Mouse (Mus musculus) thymus, postnatal 0 days (tissue): ENCODE data around the gene Tmeff2. TPM values are rescaled to one million over a fixed set of nuclear protein-coding genes. Genes with fewer than 3 reads are reported as not detected.
"Not testable (repeated sequence)": the region's sequence is repeated elsewhere in the genome, so short reads cannot be mapped to it uniquely, and the experiment has no call there.

Experiments used
- DNase-seq: peaks from one replicate; pipeline ENCODE4 v3.0.0-alpha.2; 2015; ENCODE audit warnings: low spot score
- polyA plus RNA-seq: library from polyadenylated mRNA; unstranded; fragments of >200 nt; fragmentation: Nextera tagmentation; extraction: Ambion mirVana; gene quantifications from 2 replicates; pipeline ENCODE4 v1.2.1, GENCODE M21; 2015

The Tmeff2 gene
- 1.3 and 1.4 TPM in 2 replicates for polyA plus RNA-seq

DNA sequence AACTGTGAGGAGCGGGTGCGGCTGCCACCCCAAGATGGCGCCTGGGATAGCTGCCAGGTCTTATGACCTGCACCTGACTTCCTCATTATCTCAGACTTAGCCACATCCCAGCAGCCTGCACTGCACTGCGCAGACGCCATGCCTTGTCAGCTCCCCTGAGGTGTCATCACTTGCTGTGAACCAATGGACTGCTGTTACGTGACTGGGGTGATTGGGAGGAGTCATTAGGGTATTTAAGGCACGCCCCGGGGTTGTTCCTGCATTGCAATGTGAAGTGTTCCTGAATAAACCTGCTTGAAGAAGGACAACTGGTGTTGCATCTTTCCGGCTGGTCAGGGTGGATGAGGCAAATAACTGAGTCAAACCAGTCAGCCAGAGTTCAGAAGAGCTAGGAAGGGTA lies at the start of gene Tmeff2:
Gene Tmeff2, plus strand, starts transcription at position 262 of the 400 bp plus-strand sequence.
- not testable (repeated sequence) for DNase-seq

DNA sequence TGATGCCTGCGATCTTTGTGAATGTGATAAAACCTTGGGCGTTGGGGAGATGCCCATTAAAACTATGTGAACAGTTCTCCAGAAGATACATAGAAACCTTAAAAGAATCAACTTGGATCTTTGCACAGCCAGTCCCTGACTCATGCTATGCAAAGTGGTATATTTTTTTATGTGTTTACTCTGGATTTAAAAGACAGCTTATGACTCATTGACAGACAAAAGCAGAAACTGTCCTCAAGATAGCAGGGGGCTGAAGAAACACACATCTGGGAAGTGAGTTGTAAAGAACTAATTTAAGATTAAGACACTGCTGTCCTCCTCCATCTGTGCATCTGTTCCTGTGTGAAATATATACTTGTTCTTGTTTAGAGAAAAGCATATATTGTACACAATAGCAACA lies 38.9 kb upstream of the Tmeff2 start:
- no peak for DNase-seq

DNA sequence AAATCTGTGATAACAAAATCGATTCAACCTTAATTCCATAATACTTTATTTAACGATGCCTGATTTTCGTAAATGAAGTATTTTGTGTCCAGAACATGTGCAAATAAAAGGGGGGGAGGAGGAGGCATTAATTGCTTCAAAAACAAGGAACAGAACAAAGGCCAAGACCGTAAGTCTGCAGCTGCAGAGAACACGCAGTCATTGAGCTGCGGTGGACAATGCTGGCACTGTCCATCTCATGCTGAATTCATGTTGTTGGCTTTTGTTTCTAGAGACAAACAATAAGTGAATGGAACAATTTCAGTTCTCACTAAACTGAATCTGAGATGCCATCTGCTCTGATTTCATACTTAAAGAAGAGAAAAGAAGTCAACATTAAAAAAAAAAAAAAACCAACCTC lies 2.8 kb upstream of the Tmeff2 start:
- no peak for DNase-seq

DNA sequence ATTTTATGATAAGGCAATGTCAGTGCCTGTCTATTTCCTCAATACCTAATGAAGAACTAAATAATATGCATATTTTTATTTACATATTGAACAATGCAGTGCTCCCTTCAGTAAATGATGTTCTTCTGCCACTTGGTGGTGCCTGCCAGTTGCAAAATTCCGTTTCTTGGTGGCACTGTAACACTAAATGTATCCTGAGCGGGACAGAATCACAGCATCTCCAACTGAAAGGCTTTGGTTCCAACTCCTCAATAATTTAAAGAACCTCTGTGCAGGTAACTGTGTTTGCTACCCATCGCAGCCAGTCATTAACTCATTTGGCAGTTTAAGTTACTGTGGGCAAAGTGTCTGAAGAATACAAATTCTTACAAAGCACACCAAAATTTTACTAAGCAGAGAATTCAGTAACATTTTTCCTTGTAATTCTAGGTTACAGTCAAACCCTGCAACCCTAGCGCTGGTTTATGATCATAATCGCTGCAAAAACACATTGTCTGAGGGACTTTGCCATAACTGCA lies 24.4 kb downstream of the Tmeff2 start:
- no peak for DNase-seq

DNA sequence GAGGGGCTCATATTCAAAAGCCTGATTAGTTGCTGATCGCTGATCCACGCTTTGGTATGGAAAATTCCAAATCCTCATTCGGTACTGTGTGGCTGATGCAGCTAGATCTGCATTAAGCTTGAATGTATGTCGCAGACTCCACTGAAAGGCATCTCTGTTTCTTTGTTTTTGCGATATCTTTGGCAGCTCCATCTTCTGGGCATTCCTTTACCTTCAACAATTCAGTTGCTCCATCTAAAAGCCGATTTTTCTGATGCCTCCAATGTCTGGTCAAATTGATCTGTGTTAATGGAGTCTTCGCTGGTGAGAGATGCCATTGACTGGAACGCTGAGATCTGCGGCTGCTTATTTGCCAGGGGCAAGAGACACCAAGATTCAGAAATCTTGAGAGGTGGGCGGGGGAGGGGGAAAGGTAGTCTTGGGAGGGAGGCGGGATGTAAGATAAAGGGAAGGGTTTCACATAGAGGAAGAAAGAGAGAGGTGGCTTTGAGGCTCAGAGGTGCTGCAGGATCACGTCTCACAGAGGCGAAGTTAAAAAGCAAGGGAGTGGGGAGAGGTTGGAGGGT lies 25.0 kb downstream of the Tmeff2 start:
- no peak for DNase-seq

DNA sequence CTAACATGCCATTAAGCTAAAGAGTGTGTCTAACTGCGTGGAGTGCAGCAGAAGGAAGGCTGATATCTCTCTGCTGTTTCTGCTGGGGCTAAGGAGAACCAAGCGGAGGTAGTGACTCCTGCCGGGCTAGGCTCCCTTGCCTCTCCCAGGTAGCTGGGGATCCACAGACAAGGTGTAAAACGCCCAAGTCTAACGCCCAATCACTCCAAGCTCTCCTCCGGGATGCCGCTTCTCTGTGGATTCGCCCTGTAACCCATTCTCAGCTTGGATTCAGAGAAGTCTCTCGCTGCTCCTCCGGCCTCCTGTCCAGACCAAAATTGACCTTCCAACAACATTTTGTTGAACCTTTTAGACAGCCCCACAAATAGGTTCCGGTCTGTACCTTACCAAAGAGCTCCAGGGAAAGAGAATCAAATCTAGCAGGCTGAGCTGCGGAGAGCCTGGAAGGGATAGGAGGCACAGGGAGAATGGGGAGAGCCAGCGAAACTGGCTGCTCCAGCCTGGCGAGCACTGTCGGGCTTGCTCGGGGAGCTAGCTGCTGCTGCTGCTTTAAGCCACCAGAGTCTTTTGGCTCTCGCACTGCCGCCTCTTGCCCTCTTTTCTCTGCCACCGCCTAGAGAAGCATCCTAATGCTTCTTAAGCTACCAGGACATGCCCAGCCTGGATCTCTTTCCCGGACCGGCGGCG lies 26.1 kb downstream of the Tmeff2 start:
- no peak for DNase-seq

DNA sequence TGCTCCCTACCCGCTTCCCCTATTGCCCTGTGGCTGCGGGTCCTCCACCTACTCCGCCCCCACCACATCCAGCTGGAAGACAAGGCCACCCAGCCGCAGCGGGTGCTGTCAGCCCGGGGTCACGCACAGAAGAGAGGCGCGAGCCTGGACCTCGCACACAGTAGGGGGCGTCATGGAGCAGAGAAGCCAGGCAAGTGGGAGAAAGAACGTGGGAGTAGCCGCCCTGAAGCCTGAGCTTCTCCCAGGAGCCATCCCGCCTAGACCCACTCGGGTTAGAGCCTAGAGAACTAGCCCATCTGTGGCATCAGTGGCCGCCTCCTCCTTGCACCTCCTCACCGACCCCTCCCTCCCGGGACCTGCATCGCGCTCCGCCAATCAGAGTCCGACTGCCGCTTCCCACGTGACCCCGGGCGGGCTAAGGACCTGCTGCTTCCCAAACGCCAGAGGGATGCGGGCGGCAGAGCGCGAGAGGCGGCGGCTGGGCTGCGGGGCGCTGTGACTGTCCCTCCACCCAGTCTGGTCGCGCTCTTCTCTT lies 26.7 kb downstream of the Tmeff2 start:
- peak; percentile 47 for DNase-seq

DNA sequence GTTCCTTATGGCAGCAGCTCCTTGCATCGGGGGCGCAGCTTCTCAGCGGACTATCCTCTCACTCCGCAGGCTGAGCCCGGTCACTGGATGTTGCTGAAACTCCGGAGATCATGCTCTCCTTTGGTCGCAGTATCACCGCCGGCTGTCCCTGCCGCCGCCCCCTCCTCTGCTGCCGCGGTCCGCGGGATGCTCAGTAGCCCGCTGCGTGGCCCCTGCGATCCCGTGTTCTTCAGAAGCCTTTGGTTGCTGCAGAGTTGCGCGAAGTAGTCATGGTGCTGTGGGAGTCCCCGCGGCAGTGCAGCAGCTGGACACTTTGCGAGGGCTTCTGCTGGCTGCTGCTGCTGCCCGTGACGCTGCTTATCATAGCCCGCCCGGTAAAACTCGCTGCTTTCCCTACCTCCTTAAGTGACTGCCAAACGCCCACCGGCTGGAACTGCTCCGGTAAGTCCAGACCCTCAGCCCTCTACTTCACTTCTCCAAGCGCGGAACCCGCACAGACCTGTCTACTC lies 27.3 kb downstream of the Tmeff2 start:
- DNase-seq, result peak; percentile 2

DNA sequence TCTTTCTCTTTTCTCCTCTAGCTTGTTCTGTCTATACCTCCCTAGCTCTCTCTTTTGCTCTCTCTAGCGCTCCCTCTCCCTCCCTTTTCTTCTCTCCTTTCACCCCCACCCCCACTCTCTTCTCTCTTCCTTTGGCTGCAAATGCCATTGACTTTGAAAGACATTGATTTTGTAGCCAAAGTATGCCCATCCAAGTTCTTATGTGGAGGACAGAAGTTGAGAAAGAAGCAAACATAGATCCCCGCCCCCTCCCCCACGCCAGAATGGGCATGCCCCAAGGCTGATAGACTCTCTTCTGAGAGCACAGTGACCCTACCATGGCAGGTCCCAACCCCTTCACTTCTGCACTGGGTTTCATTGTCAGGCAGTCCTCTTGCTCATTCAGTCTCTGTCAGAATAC lies 28.3 kb downstream of the Tmeff2 start:
- no peak for DNase-seq

DNA sequence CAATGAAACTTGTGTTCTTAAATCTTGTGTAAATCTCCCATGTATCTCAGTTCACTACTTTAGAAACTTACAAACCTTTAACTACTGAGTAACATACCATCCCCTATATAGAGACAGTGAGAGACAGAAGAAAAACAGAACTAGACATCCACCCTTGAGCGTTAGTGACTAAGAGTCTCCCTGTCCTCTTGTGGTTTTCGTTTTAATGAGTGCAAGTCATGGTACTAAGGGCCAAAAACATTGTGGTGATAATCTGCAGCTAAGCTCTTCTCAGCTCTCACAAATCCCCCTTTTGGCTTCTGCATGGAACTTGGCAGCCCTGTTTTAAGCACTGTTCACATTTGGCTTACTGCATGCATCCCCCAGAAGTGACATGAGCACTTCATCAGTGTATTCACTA lies 34.6 kb downstream of the Tmeff2 start:
- no peak for DNase-seq

DNA sequence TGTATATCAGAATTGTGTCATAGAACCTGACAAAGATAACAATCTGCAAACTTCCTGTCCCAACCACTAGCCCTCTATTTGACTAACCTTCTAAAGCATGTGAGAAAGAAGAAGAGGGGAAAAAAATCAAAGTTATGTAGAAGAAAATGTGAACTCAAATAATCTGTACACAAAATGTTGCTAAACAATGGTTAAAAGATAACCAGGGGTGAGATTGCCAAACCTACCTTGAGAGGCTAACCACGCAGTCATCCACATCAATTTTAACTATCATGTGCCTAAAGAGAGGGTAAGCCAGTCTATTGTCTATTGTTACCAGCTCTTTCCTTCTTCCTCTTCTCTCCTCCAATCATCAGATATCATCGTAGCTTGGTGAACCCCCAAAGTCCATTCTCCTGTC lies 35.0 kb downstream of the Tmeff2 start:
- DNase-seq, result no peak

DNA sequence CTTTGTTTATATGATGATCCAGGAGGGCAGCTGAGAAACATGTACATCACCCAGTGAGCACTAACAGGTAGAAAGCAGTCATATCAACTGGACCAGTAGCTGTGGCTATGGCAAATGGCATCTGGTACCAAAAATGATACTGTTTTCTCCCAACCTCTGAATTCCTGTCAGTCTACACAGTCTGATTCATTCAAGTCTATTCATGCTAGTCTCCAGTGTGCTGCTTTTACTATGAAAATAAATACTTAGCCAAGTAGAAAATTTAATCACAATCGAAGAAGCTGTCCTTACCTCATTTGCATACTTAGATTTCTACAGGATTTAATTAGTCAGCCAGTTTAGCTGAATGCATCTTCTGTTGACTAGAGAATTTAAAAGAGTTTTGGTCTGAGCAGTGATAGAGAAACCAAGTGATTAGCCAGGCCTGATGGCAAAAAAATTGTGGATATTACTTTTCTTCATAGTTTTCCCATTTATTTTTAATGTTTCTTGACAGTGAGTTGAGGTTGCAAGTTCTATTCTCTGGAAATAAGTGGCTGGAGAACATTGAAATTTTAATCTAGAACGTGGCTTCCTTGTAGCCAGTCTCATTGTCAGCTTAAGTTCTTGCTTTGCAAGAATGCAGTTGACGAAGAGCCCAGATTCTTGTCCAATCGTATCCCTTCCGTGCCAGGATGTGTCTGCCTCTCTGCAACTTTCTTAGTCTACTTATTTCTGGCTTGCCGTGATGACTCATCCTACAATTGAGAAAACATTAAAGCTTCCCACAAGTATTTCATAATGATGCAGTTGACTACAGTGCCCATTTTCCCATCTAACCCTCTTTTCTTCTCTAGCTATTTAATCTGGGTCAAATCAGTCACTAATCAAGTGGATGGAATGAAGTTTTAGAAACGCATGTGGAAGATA lies 39.9 kb downstream of the Tmeff2 start:
- no peak for DNase-seq

DNA sequence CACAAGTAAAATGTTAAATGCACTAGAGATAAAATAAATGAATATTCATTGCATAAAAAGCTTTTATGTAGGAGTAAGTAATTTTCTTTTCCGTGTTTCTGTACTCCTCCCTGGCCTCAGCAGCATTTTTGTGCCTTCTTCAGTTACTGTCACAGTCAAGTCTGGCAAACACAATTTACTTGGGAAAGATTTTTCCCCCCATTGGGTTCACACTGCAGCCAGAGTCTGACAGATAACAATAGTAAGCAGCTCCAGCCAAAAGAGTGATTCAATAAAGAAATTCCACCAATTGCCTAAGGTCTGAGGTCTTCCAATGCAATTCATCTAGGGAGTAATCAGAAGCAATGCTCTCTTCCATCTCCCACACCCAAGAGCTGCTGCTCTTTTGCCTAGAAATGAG lies 48.1 kb downstream of the Tmeff2 start:
- no peak for DNase-seq

DNA sequence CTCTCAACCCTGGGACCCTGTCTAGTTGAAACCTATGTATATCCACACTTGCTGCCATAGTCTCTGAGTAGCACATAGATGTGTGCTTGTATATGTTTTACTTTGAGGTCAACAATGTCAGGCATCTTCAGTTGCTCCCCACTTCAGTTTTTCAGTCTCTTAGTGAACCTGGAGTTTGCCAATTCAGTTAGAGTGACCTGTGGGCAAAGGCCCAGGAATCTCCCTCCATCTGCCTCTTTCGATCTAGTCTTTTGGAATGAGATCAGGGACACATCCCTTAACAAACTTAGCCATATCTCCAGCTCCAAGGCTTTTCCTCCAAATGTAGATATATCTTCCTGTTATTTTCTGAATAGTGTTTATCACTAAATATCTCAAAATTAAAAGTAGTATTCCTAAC lies 58.4 kb downstream of the Tmeff2 start:
- no peak for DNase-seq

DNA sequence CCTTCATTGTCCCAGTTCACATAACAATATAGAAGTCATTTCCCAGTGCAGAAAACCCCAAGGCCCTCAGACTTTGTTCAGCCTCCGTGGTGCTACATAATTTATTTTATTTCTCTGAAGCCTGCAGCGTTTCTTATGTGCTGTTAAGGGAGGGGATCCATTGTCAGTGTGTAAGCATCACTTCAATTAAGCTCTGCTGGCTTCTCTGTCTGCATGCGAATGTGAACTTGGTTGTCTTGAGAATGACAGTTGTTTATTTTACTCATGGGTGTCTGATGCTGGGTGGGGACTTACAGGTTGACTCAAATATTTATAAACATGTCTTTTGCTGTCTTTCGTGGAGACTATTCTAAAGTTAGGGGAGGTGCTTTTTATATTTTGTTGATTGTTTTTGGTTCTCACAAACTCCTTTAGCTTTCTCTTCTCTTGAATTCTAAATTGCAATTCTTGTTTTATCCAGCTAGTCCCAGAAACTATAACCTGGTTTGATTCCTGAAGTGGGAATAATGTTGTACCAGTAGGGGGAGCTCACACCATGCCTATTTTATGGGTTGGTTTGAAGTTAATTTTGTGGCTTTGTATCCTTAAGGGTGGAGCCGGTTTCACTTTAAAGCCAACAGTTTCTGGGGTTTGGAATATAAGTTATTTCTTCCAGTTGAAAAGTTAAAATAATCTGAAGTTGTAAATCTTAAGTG lies 61.7 kb downstream of the Tmeff2 start:
- peak; percentile 69 for DNase-seq

DNA sequence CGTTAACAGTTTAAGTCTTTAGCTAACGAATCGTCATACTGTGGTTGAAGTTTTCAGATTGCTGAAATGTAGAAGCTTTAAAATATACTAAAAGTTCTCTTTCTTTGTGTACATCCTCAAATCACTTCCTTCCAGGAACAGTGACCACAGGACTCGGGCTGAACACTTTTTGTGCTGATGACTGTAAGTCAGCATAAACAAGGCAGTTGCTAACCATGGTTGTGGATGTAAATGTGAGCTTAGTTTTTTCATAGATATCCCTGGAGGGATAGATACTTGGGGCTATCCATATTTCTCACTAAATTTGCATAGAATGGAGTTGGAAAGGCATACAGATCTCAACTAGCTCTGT lies 62.2 kb downstream of the Tmeff2 start:
- no peak for DNase-seq

DNA sequence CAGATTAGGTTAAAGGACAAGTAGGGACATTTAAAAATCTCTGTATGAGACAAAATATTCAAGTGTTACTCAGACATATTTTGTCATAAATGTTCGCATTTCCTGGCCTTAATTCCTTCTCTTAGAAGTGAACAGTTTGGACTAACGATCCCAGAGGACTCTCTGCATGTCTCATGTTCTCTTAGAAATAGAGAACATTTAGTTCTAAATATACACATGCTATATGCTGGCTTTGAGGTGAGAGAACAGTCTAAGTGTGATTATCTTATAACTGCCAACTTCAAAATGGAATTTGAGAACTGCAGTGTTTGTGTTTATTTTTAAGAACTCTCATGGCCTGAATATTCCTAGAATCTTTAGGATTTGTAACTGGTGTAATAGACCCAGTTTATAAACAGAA lies 69.2 kb downstream of the Tmeff2 start:
- DNase-seq, result no peak

DNA sequence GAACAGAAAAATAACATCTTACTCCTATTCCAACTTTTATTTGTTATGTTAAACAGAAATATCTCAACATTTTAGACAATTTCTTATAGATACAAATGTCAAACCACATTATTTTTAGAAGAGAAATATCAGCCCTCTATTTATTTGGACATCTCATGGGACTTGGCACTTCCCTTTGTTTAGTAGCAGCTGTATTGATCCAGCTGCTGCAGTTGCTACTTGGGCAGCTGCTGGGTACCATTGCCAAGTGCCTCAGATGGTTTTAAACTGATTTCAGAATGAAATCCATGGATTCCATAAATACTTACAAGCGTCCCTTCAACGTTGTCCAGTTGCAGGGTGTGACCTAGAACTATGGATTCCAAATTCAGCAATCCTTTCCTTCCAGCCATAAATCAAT lies 70.4 kb downstream of the Tmeff2 start:
- DNase-seq, result no peak

DNA sequence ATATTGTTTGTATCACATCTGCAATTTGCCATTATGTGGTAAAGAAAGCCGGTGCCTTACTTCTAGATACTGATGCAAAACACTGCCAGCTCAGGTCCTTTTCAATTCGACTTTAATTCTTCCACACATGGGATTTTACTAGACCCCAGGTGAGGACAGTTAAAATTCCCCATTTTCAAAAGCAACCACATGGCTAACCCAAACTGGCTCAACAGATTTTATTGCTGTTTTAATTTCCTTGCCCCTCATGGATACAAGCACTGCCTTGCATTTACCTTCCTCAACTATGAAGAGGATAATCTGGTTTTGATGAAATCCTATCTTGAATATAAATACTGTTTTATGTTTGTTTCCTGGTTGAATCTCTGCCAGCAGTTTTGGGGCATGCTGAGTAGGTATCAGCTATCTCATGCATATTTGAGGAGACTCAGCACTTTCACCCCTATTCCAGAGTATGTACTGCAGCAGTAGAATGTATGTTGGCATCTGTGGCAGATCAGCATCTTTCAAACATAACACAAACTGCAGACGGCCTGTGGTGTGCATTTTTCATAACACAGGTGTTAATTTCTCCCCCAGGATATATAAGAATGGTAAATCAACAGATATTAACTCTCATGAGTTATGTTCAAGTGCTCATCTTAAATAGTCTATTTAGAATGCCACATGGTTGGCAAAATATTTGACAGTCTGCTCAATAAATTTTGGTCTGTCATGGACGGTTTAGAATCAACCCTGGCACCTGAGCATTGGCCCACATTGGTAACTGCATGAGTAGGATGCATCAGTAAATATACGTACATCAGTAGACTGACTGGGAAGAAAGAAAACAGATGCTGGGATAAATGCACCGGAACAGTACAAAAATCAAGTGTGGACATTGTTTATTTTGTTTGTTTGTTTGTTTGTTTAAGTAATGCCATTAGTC lies 72.3 kb downstream of the Tmeff2 start:
- no peak for DNase-seq
